Mouse (Mus musculus) ZHBTc4 (cell line): Measurements from ENCODE around the gene Plxnb2.

Experiments
- DNase-seq: peaks from one replicate; pipeline ENCODE4 v3.0.0-alpha.2; 2011; ENCODE audit warnings: low read depth, low spot score

Gene Plxnb2

GRCm38 (mm10) chr15:89149271-89150040 lies 31.1 kb downstream of the Plxnb2 start, which contains the start of gene Mapk11:
Mapk11 (minus strand) TSS chr15:89149628.
- peak; percentile 47 for DNase-seq

GRCm38 (mm10) chr15:89148496-89149270 lies 31.9 kb downstream of the Plxnb2 start:
- DNase-seq, result no peak

GRCm38 (mm10) chr15:89147895-89148294 lies 32.7 kb downstream of the Plxnb2 start:
- no peak for DNase-seq

GRCm38 (mm10) chr15:89147456-89147855 lies 33.1 kb downstream of the Plxnb2 start:
- DNase-seq, result no peak

GRCm38 (mm10) chr15:89147024-89147423 lies 33.6 kb downstream of the Plxnb2 start:
- no peak for DNase-seq

GRCm38 (mm10) chr15:89146537-89146936 lies 34.1 kb downstream of the Plxnb2 start:
- DNase-seq, result peak; percentile 88

- DNase-seq, result no peak
Observed at GRCm38 (mm10) chr15:89145813-89146350, 34.7 kb downstream of the Plxnb2 start.

- no peak for DNase-seq
Observed at GRCm38 (mm10) chr15:89144965-89145364, 35.6 kb downstream of the Plxnb2 start.

GRCm38 (mm10) chr15:89143134-89143533 lies 37.5 kb downstream of the Plxnb2 start:
- no peak for DNase-seq

- DNase-seq, result no peak
Observed at GRCm38 (mm10) chr15:89141905-89142304, 38.7 kb downstream of the Plxnb2 start.

- DNase-seq, result no peak
Observed at GRCm38 (mm10) chr15:89141443-89141842, 39.1 kb downstream of the Plxnb2 start.

- peak; percentile 76 for DNase-seq
Observed at GRCm38 (mm10) chr15:89140659-89141252, 39.8 kb downstream of the Plxnb2 start, which contains the start of gene Mapk12. Mapk12 (minus strand) TSS chr15:89140703.

GRCm38 (mm10) chr15:89140048-89140658 lies 40.4 kb downstream of the Plxnb2 start:
- DNase-seq, result peak; percentile 43

- no peak for DNase-seq
Observed at GRCm38 (mm10) chr15:89138531-89138930, 42.1 kb downstream of the Plxnb2 start.

- no peak for DNase-seq
Observed at GRCm38 (mm10) chr15:89138046-89138405, 42.6 kb downstream of the Plxnb2 start.

GRCm38 (mm10) chr15:89137378-89138045 lies 43.1 kb downstream of the Plxnb2 start:
- DNase-seq, result no peak

GRCm38 (mm10) chr15:89136461-89137155 lies 44.0 kb downstream of the Plxnb2 start:
- DNase-seq, result no peak

- DNase-seq, result no peak
Observed at GRCm38 (mm10) chr15:89131316-89131715, 49.3 kb downstream of the Plxnb2 start.

GRCm38 (mm10) chr15:89130245-89130644 lies 50.3 kb downstream of the Plxnb2 start:
- no peak for DNase-seq
